Mouse (Mus musculus) intestine, postnatal 0 days (tissue): ENCODE results near the gene Fbxo42. TPM values are rescaled to one million over a fixed set of nuclear protein-coding genes. Genes with fewer than 3 reads are reported as not detected.

Experiments
- ATAC-seq: fragments of 200-750 bp; cut with Nextera tagmentation; 2 replicates; pipeline ENCODE4 v1.8.0; 2017; ENCODE audit warnings: mild to moderate bottlenecking, moderate TSS enrichment, moderate library complexity
- H3K27ac ChIP-seq: fragments of 300-500 bp; sonication (generic); 2 replicates; pipeline ENCODE4 v1.5.1; 2014; ENCODE audit warnings: mild to moderate bottlenecking, low read depth, low read length, moderate library complexity
- H3K27me3 ChIP-seq: fragments of 300-500 bp; sonication (generic); replicated peaks from 2 replicates; pipeline ENCODE4 v1.6.1; 2014; ENCODE audit warnings: low read length, mixed read lengths; ENCODE audit not compliant: control insufficient read depth, insufficient read depth
- H3K36me3 ChIP-seq: fragments of 300-500 bp; sonication (generic); 2 replicates; pipeline ENCODE4 v1.6.1; 2014; ENCODE audit warnings: mild to moderate bottlenecking, moderate library complexity; ENCODE audit not compliant: control insufficient read depth, insufficient read depth
- H3K4me1 ChIP-seq: fragments of 300-500 bp; sonication (generic); replicated peaks from 2 replicates; pipeline ENCODE4 v1.6.1; 2014; ENCODE audit warnings: antibody characterized with exemption, low read length, mixed read lengths; ENCODE audit not compliant: control insufficient read depth, insufficient read depth
- H3K4me2 ChIP-seq: fragments of 300-500 bp; sonication (generic); replicated peaks from 2 replicates; pipeline ENCODE4 v1.6.1; 2014; ENCODE audit warnings: low read depth, mild to moderate bottlenecking, moderate library complexity
- H3K4me3 ChIP-seq: fragments of 300-500 bp; sonication (generic); 2 replicates; pipeline ENCODE4 v1.5.1; 2014; ENCODE audit warnings: low read depth, low read length
- H3K9ac ChIP-seq: fragments of 300-500 bp; sonication (generic); 2 replicates; pipeline ENCODE4 v1.6.1; 2014; ENCODE audit warnings: mild to moderate bottlenecking, low read depth, low read length
- H3K9me3 ChIP-seq: fragments of 300-500 bp; sonication (generic); 2 replicates; pipeline ENCODE4 v1.6.1; 2016; ENCODE audit warnings: mixed run types; ENCODE audit not compliant: control insufficient read depth
- CTCF ChIP-seq: sonication (generic); IDR thresholded peaks from 2 replicates; pipeline ENCODE4 v1.5.1; 2016; ENCODE audit warnings: low read depth, mild to moderate bottlenecking, control low read depth, antibody characterized with exemption, moderate library complexity
- whole genome bisulfite sequencing: fragments of 180-500 bp; shearing (Covaris S2); extraction: QIAGEN DNeasy Blood & Tissue Kit; methylation state at CpG from one replicate; pipeline ENCODE4 v1.1.7; 2014; 5-methylcytosine and 5-hydroxymethylcytosine counted together
- polyA plus RNA-seq: library from polyadenylated mRNA; unstranded; fragments of >200 nt; fragmentation: Nextera tagmentation; extraction: Ambion mirVana; gene quantifications from 2 replicates; pipeline ENCODE4 v1.2.1, GENCODE M21; 2015

Fbxo42 gene
- polyA plus RNA-seq, 1 experiment from 2014 or later = 11.6 TPM

DNA sequence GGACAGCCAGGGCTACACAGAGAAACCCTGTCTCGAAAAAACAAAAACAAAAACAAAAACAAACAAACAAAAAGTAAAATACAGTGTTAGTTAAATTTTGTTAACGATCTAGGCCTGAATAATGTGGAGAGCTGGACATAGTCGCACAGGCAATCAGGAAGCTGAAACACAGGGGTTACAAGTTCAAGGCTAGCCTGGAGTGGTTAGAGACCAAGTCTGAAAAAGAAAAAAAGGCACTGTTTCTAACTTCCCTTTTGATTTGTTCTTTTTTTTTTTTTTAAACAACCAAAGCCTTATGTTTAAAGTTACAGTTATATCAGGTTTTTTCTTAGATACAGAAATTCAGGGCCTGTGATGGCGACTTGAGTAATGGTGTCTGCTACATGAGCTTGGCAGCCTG, 12.5 kb downstream of the Fbxo42 start:
- no peaks in the 10 kb centered on the region for H3K9me3 ChIP-seq
- no peak overlapping the region for H3K27ac ChIP-seq
- WGBS = 67% methylated on average over 4 of the region's 4 CpGs
- no peaks in the 10 kb centered on the region for H3K36me3 ChIP-seq
- H3K4me3 ChIP-seq = no peak overlapping the region
- no peak overlapping the region for H3K9ac ChIP-seq
- H3K4me1 ChIP-seq = peaks cover 11% of the 10 kb centered on the region; the same call in 1 of the 2 replicates
- no peak overlapping the region for H3K4me2 ChIP-seq
- no peak for ATAC-seq
- no peak for TF ChIP-seq CTCF
- no peaks in the 10 kb centered on the region for H3K27me3 ChIP-seq

DNA sequence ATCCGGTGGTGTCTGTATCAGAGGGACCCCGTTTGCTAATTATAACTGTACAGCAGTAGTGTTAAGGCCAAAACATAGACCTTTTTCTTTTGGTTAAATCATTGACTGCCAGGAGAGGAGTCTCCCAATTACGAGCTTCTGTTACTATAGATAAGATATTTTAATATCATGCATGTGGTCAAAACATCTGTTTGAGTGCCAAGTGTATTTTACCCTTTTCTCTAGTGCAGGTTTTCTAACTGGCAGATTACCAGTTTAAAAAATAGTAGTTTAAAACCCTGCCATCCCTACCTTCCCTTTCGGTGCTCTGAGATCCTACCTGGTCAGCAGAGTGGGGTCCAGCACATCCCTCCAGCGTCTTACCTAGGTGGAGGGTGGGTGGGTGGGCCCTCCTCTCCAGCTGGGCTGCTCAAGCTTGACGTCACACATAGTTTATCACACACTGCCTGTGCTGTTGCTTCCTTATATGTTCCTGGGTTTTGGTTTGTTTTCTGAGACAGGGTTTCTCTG, 14.0 kb downstream of the Fbxo42 start:
- Histone ChIP-seq H3K36me3 (no peaks in the 10 kb centered on the region), H3K9ac (no peak overlapping the region), H3K27me3 (no peaks in the 10 kb centered on the region), H3K27ac (no peak overlapping the region), H3K4me1 (peaks cover 10% of the 10 kb centered on the region; the same call in 1 of the 2 replicates), H3K4me3 (no peak overlapping the region), H3K4me2 (no peak overlapping the region), H3K9me3 (no peaks in the 10 kb centered on the region)
- no peak for ATAC-seq
- no peak for TF ChIP-seq CTCF
- 75% methylated on average over 6 of the region's 6 CpGs for WGBS

DNA sequence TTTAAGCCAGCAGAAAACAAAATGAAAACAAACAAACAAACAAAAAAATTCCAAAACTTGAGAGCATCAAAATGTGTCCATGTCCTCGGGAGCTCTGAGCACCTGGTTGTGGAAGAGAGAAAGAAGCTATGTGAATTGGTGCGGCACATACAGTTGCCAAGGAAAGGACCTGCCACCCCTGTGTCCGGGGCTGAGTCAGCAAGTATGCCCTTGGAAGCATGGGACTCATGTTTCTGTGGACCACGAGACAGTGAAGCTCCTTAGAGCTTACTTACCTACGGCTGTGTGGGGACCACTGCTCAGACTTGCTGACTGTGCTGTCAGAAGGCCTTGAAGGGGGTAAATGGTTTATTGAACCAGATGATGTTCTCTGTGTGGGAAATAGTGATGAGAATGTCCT, 16.0 kb downstream of the Fbxo42 start:
- Histone ChIP-seq H3K36me3 (0 out of 2 replicates have a peak, but pooled peaks cover 5% of the 10 kb centered on the region), H3K27me3 (no peaks in the 10 kb centered on the region), H3K4me3 (no peak overlapping the region), H3K27ac (no peak overlapping the region), H3K4me1 (peaks cover 6% of the 10 kb centered on the region; the same call in 1 of the 2 replicates), H3K4me2 (no peak overlapping the region), H3K9ac (no peak overlapping the region), H3K9me3 (no peaks in the 10 kb centered on the region)
- no peak for TF ChIP-seq CTCF
- ATAC-seq = no peak
- 84% methylated on average over 5 of the region's 5 CpGs for WGBS

DNA sequence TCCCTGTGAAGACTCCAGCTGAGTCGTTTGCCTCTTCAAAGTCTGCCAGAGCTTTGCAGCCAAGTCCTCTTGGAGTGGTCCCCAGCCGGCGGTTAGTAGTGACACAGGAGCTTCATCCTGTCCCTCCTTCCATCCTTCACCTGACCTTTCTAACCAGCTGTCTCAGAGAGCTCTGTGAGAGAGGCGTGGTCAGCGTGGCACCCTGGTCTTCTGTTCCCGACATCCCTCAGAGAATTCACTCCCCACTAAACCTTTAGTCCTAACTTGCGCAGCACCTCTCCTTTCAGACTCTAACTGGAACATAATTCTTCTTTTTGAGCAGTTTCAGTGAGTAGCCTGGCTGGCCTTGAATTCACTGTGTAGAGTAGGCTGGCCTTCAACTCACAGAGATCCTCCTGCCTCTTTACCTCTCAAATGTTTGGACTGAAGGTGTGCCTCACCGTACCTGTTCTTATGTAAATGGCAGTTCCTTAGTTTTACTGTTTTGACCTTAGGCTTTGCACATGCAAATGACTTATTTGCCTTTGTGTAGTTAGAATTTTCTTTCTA, 18.1 kb downstream of the Fbxo42 start:
- Histone ChIP-seq H3K27ac (peak overlapping the region; percentile 54), H3K9me3 (no peaks in the 10 kb centered on the region), H3K4me2 (no peak overlapping the region), H3K27me3 (no peaks in the 10 kb centered on the region), H3K9ac (no peak overlapping the region), H3K4me3 (no peak overlapping the region), H3K36me3 (peaks cover 7% of the 10 kb centered on the region; the same call in 1 of the 2 replicates), H3K4me1 (no peaks in the 10 kb centered on the region)
- no peak for TF ChIP-seq CTCF
- WGBS = 52% methylated on average over 8 of the region's 8 CpGs
- ATAC-seq = no peak

DNA sequence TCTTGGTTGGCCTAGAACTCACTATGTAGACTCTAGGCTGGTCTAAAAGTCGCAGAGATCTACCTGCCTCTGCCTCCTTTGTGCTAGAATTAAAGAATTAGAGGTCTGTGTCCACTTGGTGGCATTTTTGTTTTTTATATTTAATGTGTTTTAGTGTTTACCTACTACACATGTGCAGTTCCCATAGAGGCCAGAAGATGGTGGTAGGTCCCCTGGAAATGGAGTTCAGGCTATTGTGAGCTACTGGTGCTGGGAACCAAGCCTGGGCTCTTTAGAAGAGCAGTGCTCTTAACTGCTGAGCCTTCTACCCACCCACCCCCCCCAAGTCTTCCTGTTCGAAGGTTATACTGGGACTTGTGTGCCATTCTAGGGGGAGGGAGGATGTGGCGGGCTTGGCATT, 19.4 kb downstream of the Fbxo42 start:
- peak; percentile 42 for TF ChIP-seq CTCF
- ATAC-seq = no peak
- H3K9me3 ChIP-seq = no peaks in the 10 kb centered on the region
- H3K4me1 ChIP-seq = no peaks in the 10 kb centered on the region
- H3K36me3 ChIP-seq = peaks cover 20% of the 10 kb centered on the region
- H3K4me3 ChIP-seq = no peak overlapping the region
- H3K27me3 ChIP-seq = no peaks in the 10 kb centered on the region
- WGBS = 100% methylated on average over 3 of the region's 3 CpGs
- H3K27ac ChIP-seq = no peak overlapping the region
- H3K9ac ChIP-seq = no peak overlapping the region
- H3K4me2 ChIP-seq = no peak overlapping the region

DNA sequence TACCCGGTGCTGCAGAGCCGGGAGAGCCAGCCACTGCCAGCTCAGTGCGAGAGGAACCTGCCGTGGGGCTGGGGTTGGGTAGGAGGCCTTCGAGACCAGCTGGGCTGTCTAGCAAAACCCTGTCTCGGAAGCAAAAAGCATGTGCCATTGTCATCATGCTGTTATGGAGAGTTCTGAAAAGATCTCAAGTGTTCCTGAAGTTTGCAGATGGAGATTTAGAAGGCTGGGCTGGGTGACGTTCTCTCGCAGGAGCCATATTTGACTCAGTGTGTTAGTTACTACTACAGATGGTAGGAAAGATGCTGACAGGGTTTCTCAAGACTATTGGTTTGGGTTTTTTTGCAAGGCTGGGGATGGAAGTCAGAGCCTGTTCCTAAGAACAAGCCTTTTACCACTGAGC, 24.4 kb downstream of the Fbxo42 start:
- no peak for ATAC-seq
- no peak for TF ChIP-seq CTCF
- Histone ChIP-seq H3K4me3 (no peak overlapping the region), H3K4me1 (no peaks in the 10 kb centered on the region), H3K36me3 (peaks cover 45% of the 10 kb centered on the region), H3K27ac (no peak overlapping the region), H3K9ac (no peak overlapping the region), H3K4me2 (no peak overlapping the region), H3K27me3 (no peaks in the 10 kb centered on the region), H3K9me3 (no peaks in the 10 kb centered on the region)
- 93% methylated on average over 8 of the region's 8 CpGs for WGBS
